Mouse (Mus musculus) heart, adult 2 months (tissue): ENCODE data around the gene Bcl2l2.

ENCODE experiments used
- CTCF ChIP-seq: fragments of 200-600 bp; IDR thresholded peaks from 2 replicates; pipeline ENCODE4 v1.8.1; 2022; ENCODE audit warnings: antibody characterized with exemption, mild to moderate bottlenecking, moderate library complexity
- POLR2A ChIP-seq: fragments of 200-500 bp; IDR thresholded peaks from 2 replicates; pipeline ENCODE4 v1.6.1; 2011; ENCODE audit warnings: mild to moderate bottlenecking, low read depth, low read length, control low read depth; ENCODE audit not compliant: insufficient read depth

DNA sequence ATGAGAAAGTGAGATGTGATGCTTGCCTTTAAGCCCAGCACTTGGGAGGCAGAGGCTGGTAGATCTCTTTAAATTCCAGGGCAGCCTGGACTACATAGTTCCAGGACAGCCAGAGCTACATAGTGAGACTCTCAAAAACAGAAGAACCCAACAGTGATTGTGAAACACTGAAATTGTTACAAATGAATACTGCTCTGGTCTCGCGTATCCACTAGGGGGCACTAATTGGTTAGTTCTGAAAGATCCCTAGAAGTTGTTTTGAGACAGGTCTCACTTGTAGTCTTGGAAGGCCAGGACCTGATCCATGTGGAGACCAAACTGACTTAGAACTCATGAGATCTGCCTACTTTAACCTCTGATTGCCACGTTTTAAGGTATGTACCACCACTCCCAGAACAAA is 17.2 kb downstream of the Bcl2l2 start:
- TF ChIP-seq CTCF = peak; percentile 92
- TF ChIP-seq POLR2A = 0 out of 2 replicates have a peak, but pooled peaks have one; percentile 29
